Mouse (Mus musculus) A20 (cell line): ENCODE measurements at regions not wholly inside any gene's neighbourhood (a gene's known extent, or its start where the extent isn't known, plus 50 kb on each side); places are given as distances from the start of the nearest gene placed in this dataset.

ENCODE experiments used
- DNase-seq: peaks from one replicate; pipeline ENCODE4 v3.0.0-alpha.2; 2011; ENCODE audit warnings: low read depth, low spot score

- no peak for DNase-seq
These were observed 73.4 kb upstream of the Tmem18 start for GRCm38 (mm10) chr12:30510861-30511260.

DNA sequence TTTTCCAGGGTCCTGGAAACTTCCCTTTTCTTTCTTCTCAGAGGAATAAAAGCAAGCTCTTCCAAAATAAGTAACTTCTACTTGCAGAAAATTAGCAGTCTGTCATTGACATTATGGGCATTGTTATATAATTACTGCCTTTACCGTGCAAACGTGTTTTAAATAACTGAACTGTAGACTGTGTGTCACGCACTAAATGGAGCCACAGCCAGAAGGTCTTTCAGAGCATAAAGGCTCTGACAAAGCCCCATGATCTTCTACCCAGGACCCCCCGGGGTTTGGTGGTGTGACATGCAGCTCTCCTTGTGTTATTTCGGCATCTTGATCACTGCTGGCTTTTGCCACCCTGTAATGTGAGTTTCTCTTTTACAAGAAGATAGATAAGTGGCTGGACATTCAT lies 100.9 kb upstream of the Tmem18 start:
- no peak for DNase-seq

DNA sequence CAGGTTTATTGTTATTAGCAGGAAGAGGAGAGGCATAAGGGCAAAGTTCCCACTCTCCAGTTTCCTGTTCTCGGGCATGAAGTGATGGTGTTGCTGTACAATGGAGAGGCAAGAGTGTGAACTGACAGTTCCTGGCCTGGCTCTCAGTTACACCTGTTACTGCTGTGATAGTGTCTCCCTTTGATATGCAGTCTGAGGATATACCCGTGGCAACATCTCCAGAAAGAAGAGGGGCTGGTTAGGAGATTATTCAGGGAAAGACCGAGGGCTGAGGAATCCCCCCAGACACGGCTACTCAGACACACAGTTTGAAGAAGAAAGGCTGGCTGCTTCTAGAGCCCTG lies 100.3 kb upstream of the Sntg2 start:
- no peak for DNase-seq

DNA sequence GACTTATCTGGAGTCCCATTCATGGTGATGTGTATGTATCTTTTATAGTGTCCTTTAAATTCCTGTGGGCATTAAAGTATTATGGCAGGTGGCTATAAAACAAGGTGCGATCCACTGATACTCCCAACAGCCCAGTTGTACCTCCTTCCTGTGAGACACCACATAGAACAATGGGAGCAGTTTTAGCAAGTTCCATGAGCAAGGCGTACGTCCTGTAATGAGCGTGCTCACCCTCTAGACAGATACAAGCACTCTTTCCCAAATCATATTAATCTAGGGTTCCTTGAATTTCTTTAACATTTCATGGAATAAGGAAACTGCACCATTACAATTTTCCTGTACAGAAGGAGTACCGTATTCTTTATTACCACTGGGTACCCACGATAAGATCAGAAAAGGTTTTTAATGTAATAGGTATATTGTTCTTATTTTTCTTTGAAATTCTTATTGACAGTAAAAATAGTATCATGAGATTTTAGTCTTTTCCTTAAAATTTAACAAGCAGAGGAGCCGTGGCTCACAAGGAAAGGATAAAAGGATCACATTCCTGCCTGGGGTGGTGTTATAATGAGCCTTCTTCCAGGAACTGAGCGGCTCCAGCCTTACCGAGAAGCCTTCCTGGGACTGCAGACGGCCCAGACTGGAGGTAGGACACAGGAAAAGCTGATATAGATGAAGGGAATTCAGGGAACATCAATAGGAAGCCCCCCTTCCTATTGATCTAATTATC lies 99.7 kb upstream of the Sntg2 start:
- no peak for DNase-seq

- DNase-seq: peak; percentile 22
These were observed 94.0 kb upstream of the Sntg2 start for GRCm38 (mm10) chr12:30467186-30467585.

GRCm38 (mm10) chr12:30450614-30451013 lies 77.4 kb upstream of the Sntg2 start:
- no peak for DNase-seq

DNA sequence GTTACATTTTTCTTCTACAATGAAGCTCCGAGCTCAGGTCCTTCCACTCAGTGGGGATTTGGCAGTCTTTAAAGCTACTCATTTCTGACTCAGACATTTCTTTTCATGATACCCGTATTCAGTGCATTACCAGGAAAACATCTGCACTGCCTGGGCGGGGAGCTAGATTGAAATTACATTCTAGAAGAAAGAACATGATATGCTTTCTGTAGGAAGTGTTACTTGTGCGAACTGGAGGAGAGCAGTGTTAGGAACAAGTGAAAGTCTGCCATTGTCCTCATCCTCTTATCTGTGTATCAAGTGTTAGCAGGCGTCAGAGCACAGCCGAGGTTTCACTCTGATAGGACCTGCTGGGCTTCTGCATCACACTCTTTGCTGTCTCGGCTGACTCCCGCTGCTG lies 61.7 kb upstream of the Sntg2 start:
- no peak for DNase-seq

GRCm38 (mm10) chr12:30432861-30433260 lies 59.7 kb upstream of the Sntg2 start:
- DNase-seq: no peak

- DNase-seq: no peak
These were observed 57.5 kb upstream of the Sntg2 start for GRCm38 (mm10) chr12:30430641-30431040.

DNA sequence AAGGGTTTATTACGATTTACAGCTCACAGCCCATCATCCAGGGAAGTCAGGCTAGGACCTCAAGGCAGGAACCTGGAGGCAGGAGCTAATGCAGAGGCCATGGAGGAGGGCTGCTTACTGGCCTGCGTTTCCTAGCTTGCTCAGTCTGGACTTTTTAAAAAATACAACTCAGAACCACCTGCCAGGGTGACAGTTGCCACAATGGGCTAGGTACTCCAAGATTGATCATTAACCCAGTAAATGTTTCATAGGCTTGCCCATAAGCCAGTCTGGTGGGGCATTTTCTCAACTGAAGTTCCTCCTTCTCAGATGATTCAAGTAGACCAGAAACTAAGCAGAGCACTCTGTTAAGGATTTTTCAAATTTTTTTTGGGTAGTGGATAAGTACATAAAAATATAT lies 52.1 kb upstream of the Sntg2 start:
- no peak for DNase-seq
